Mouse (Mus musculus): ENCODE results near the gene Slf2. TPM values are rescaled to one million over a fixed set of nuclear protein-coding genes. Genes with fewer than 3 reads are reported as not detected.

The Slf2 gene
- total and polyA plus RNA-seq, 3 experiments: 30.2 to 109 (median 35.4) TPM

GRCm38 (mm10) chr19:45007425-45008191 is 76.7 kb downstream of the Slf2 start:
- DNase-seq (ENCODE audit: low read depth, low spot score): no peak
- Histone ChIP-seq H3K9me3 (replicated peaks; ENCODE audit: insufficient read depth, low read length) (no peaks in the 10 kb centered on the region), H3K36me3 (ENCODE audit: control insufficient read depth in 1 of 2, insufficient read depth in 2 of 2, low read length in 2 of 2) (peaks cover 5 to 22% of the 10 kb centered on the region in 2 experiments), H3K27ac (ENCODE audit: control insufficient read depth, low read depth, low read length) (no peak overlapping the region), H3K27me3 (ENCODE audit: control insufficient read depth in 1 of 2, insufficient read depth in 2 of 2, low read length in 2 of 2) (no peaks in the 10 kb centered on the region), H3K4me3 (ENCODE audit: control insufficient read depth in 1 of 2, insufficient read depth in 1 of 2, low read depth in 2 of 2, low read length in 2 of 2) (peak overlapping the region; percentile 91 to 96), H3K79me2 (ENCODE audit: control insufficient read depth, insufficient read depth, low read length, poor library complexity) (peaks cover 36% of the 10 kb centered on the region), H3K9ac (ENCODE audit: control insufficient read depth, low read depth, low read length, poor library complexity, severe bottlenecking) (peak overlapping the region; percentile 92), H3K4me1 (ENCODE audit: control insufficient read depth in 1 of 2, insufficient read depth in 2 of 2, low read length in 2 of 2) (peaks cover 3 to 26% of the 10 kb centered on the region in 2 experiments)
- TF ChIP-seq HCFC1 (IDR thresholded peaks at IDR 0.05; ENCODE audit: low read depth, low read length) (no peak), USF1 (IDR thresholded peaks at IDR 0.05; ENCODE audit: low read depth, low read length) (no peak), GATA1 (IDR thresholded peaks at IDR 0.05; ENCODE audit: low read depth, low read length) (0 out of 2 replicates have a peak, but pooled peaks have one; percentile 23), RCOR1 (IDR thresholded peaks at IDR 0.05; ENCODE audit: low read depth, low read length) (no peak)

- no peaks in the 10 kb centered on the region for H3K9me3 ChIP-seq (replicated peaks; ENCODE audit: insufficient read depth, low read length)
- H3K4me3 ChIP-seq (ENCODE audit: control insufficient read depth in 1 of 2, insufficient read depth in 1 of 2, low read depth in 2 of 2, low read length in 2 of 2): no peak overlapping the region
- peaks cover 0 to 21% of the 10 kb centered on the region in 2 experiments for H3K36me3 ChIP-seq (ENCODE audit: control insufficient read depth in 1 of 2, insufficient read depth in 2 of 2, low read length in 2 of 2)
- no peak for DNase-seq (ENCODE audit: low read depth, low spot score)
- H3K27ac ChIP-seq (ENCODE audit: control insufficient read depth, low read depth, low read length): no peak overlapping the region
- H3K27me3 ChIP-seq (ENCODE audit: control insufficient read depth in 1 of 2, insufficient read depth in 2 of 2, low read length in 2 of 2): no peaks in the 10 kb centered on the region
- TF ChIP-seq RAD21 (IDR thresholded peaks at IDR 0.05; ENCODE audit: low read depth, low read length) (no peak), CHD2 (IDR thresholded peaks at IDR 0.05; ENCODE audit: low read length) (no peak), SMC3 (IDR thresholded peaks at IDR 0.05; ENCODE audit: low read depth, low read length) (no peak), ETS1 (IDR thresholded peaks at IDR 0.05; ENCODE audit: low read depth, low read length) (no peak), NELFE (IDR thresholded peaks at IDR 0.05; ENCODE audit: low read depth, low read length) (no peak), EP300 (IDR thresholded peaks at IDR 0.05; ENCODE audit: low read depth in 1 of 2, low read length in 2 of 2) (no peak), POLR2AphosphoS5 (IDR thresholded peaks at IDR 0.05; ENCODE audit: borderline replicate concordance, low read depth, low read length) (no peak), MAZ (IDR thresholded peaks at IDR 0.05; ENCODE audit: low read depth, low read length) (no peak), POLR2A (IDR thresholded peaks at IDR 0.05; ENCODE audit: control insufficient read depth in 1 of 2, insufficient read depth in 1 of 2, low read depth in 1 of 2, low read length in 2 of 2, poor library complexity in 1 of 2) (no peak), NRF1 (IDR thresholded peaks at IDR 0.05; ENCODE audit: insufficient read depth, low read depth, low read length, poor library complexity, severe bottlenecking) (no peak), CHD1 (IDR thresholded peaks at IDR 0.05; ENCODE audit: low read depth, low read length) (no peak), JUND (IDR thresholded peaks at IDR 0.05; ENCODE audit: low read depth, low read length) (no peak), ZMIZ1 (IDR thresholded peaks at IDR 0.05; ENCODE audit: low read depth, low read length) (no peak), MXI1 (IDR thresholded peaks at IDR 0.05; ENCODE audit: low read depth, low read length) (no peak), TCF12 (IDR thresholded peaks at IDR 0.05; ENCODE audit: low read depth, low read length) (no peak), CTCF (IDR thresholded peaks at IDR 0.05 in 2 of 3, conservative IDR thresholded peaks at IDR 0.05 in 1 of 3; ENCODE audit: control insufficient read depth in 1 of 3, insufficient read depth in 1 of 3, low read depth in 2 of 3, low read length in 3 of 3, poor library complexity in 1 of 3, severe bottlenecking in 1 of 3) (no peak), RCOR1 (IDR thresholded peaks at IDR 0.05; ENCODE audit: low read depth, low read length) (no peak), MYC (IDR thresholded peaks at IDR 0.05; ENCODE audit: low read depth, low read length) (no peak), UBTF (IDR thresholded peaks at IDR 0.05; ENCODE audit: borderline replicate concordance, insufficient read depth, low read depth, low read length) (no peak), E2F4 (IDR thresholded peaks at IDR 0.05; ENCODE audit: borderline replicate concordance, low read depth, low read length) (no peak)
- H3K9ac ChIP-seq (ENCODE audit: control insufficient read depth, low read depth, low read length, poor library complexity, severe bottlenecking): no peak overlapping the region
- peaks cover 3 to 31% of the 10 kb centered on the region in 2 experiments for H3K4me1 ChIP-seq (ENCODE audit: control insufficient read depth in 1 of 2, insufficient read depth in 2 of 2, low read length in 2 of 2)
- peaks cover 26% of the 10 kb centered on the region for H3K79me2 ChIP-seq (ENCODE audit: control insufficient read depth, insufficient read depth, low read length, poor library complexity)
Observed at GRCm38 (mm10) chr19:45010646-45011045, 79.7 kb downstream of the Slf2 start.

Measured in MEL (cell line).